Mouse (Mus musculus) A20 (cell line): ENCODE measurements at regions not wholly inside any gene's neighbourhood (a gene's known extent, or its start where the extent isn't known, plus 50 kb on each side); places are given as distances from the start of the nearest gene placed in this dataset.

Experiments
- DNase-seq: peaks from one replicate; pipeline ENCODE4 v3.0.0-alpha.2; 2011; ENCODE audit warnings: low read depth, low spot score

- no peak for DNase-seq
Observed at GRCm38 (mm10) chr12:27062511-27063264, 279.7 kb downstream of the Sox11 start.

- DNase-seq: no peak
Observed at GRCm38 (mm10) chr12:27062061-27062461, 280.3 kb downstream of the Sox11 start.

DNA sequence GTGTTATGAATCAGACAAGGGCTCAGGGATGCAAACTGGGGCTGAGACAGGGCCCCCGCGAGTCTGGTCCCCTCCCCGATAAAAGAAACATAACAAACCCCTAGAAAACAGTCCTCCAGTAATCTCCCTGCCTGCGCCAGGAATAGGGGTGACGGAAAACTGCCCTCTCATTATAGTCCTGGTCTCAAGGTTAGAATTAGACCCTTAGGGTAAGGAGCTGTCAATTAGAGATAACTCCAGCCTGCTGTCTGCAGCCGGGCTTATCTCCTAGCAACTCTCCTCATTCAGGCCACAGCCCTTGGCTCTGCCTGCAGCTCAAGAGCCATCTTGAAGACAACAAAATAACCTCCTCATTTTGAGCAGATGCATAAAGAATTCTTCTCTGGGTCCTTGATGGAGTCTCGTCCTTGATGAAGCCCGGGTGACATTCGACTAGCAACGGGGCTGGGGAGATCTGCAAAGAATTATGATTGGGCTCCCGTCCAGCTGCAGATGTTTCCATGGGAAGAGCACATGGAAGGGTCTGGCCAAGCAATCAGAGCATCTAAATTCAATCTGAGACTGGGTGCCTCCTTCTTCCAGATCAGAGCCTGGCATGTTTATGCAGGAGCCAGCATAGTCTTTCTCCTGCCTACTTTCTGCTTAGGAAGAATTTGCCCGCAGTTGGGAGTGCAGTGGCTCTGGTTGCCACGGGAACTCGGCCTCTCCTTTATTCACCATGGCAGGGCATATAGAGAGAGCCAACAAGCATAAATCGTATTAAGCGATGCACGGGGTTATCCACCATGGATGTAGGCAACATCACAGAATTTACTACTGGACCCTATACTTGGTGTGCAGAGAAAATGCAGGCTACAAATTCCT is 281.2 kb downstream of the Sox11 start:
- no peak for DNase-seq

DNA sequence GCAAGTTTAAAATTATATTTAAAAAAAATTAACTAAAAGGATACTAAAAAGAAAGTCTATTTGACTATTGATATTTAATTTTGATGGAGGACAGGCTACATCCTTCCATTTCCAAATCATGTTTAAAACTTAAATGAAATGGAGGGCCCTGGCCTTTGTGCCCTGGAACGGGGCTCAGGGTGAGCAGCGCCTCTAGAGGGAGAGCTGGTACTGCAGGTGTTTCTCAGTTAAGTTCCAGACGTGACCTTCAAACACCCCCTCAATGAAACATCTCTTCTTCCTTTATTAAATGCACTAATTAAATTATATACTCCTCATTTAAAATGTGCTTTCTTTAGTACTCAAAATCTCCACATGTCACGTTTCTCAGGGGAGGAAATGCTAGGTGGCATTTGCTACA is 282.5 kb downstream of the Sox11 start:
- no peak for DNase-seq

DNA sequence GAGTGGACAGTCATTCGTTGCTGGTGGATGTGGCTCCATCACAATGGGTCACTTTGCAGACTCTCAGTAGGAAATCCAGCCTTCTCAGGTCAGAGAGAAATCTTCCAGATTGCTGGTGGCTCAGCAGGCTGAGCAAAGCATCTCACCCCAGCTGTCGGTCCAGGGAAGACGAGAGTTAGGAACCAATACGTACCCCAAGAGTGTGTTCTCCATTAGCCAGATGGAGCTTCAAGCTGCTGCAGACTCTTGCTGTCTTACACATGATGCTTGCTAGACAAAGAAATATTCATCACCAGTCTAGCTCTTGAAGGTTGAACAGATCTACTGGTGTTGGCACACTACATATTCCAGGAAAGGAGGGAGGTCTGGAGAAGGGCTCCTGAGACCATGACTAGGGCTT is 288.0 kb downstream of the Sox11 start:
- no peak for DNase-seq

DNA sequence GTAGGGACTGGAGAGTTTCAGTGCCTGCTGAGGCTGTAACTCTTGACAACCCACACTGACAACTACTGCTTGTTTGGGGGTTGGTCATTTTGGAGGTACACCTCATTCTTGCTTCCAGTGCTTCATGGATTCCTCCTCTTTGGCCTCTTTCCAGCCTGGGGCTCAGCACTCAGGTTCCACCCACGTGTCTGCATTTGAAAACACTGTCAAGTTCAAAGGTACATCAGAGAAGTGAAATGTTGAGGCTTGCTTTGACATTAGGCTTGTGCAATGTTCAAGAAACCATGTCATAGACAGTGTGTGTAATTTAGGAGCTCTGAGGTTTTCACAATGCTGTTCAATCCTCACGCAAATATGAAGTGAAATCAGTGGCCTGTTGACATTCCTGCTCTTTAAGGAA is 304.5 kb downstream of the Sox11 start:
- no peak for DNase-seq

DNA sequence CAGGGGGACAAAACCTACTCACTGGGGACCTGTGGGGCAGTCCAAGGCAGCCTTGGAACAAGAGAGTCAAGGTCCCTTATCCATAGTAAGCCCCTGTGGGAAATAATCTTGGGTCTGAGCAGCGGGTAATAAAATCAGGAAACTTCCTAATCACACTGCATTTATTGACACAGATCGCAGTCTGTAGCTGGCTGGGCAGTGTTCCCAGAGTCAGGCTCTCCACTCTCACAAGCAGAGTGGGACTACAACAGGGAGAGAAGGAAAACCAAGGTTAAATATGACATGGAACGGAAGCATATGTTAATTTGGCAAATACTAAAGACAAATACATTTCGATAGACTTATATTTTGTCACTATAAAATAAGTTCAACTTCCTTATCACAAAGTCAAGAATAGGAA is 322.6 kb downstream of the Sox11 start:
- no peak for DNase-seq

DNA sequence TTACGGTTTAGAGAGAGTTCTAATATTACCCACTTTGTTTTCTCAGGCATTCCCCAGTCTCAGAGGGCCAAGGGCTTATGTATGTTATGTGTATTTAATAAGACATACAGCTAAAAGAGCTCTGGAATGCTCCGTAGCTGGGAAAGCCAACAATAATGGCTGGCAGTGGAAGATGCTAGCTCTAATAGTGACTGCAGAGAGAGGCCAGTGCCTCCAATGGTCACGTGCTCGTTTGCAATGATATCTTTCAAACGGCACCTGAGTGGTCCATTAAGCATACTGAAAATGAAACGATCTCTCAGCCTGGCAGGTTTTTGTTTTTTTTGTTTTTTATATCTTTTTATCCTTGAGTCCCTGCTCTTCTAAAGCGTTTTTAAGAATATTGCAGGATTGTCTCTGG is 324.0 kb downstream of the Sox11 start:
- no peak for DNase-seq

DNA sequence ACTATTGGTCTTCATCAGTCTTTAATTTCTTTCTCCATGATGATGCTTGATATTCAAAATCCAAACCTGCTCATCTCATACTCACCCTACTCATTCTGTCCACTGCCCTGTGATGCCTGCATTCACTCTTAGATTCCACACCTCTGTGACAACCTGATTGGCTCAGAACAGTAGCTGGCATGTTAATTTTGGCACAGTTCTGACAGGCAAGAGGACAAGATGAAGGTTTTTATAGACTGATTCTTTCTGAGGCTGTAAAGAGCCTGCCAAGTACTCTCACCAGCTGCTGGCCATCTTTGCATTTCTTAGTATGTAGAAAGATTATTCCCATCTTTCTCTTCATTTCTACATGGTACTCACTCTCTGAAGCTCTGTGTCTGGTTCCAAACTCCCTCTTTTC is 343.1 kb downstream of the Sox11 start:
- no peak for DNase-seq

GRCm38 (mm10) chr12:26976284-26977065 is 365.9 kb downstream of the Sox11 start:
- DNase-seq: no peak

DNA sequence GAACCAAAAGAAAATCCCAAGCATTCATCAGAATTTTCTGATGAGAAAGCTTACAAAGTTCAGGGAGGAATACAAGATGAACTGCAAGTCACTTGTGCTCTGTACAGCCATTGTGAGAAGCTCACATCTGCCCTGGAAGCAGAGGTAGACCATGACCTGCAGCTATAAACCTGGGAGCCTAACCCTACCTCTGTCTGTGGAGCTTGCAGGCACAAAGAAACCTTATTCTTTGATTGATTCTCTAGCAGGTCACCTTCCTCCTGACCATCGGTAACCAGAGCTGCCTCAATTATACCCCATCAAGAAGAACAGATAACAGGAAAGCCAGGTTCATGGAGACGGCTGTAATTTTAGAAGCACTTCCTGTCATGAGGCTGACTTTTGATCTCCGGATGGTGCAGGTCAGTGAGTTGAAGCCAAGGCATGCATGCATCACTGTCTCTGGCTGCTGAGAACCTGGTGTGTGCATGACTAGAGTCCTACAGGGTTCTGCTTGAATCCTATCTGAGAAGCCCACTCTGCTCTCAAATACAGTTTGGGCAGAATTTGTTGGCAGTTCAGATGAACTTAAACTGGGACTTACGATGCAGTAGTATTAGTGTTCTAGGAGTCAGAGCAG is 369.8 kb downstream of the Sox11 start:
- no peak for DNase-seq

- DNase-seq: no peak
Observed at GRCm38 (mm10) chr12:26967018-26967737, 375.2 kb downstream of the Sox11 start.

DNA sequence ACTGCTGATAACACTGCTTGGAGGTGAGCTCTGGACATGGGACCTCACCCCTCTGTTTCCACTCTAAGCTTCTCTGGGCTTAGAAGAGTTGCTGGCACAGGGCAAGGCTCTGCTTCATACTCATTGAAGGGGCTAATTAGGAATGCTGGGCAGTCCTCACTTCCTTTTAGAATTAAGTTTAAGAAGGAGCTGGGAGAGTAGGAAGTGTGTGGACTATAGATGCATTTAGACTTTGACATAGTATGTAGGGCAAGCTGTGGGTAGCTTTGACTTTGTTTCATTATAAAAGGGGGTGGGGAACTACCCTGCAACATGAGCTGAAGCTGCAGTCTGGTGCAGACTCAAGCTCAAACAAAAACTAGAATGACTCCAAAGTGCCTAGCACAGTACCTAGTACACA is 378.5 kb downstream of the Sox11 start:
- no peak for DNase-seq

DNA sequence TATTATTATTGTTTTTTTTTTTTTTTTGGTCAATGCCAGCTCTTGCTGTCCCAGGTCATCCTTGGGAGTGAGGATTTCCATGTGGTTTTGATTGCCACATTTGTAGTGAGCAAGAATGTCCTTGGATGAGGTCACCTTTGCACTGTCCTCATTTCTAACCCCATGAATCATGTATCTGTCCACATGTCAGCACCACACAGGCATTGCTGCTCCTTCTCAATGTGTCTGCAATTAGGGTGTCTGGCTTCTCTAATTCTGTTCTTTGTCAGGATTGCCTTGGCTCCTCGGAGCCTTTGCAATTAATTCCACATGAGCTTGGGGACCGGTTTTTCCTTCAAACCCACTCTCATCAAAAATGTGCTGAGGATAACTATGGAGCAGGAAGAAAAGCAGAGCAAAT is 402.5 kb downstream of the Sox11 start:
- no peak for DNase-seq

- DNase-seq: no peak
Observed at GRCm38 (mm10) chr12:26937836-26938235, 404.5 kb downstream of the Sox11 start.

GRCm38 (mm10) chr12:26936696-26937458 is 405.5 kb downstream of the Sox11 start:
- DNase-seq: no peak

- DNase-seq: no peak
Observed at GRCm38 (mm10) chr12:26930155-26930867, 412.1 kb downstream of the Sox11 start.

GRCm38 (mm10) chr12:26906126-26906525 is 436.2 kb downstream of the Sox11 start:
- DNase-seq: no peak

GRCm38 (mm10) chr12:26903894-26904272 is 434.9 kb downstream of the Cmpk2 start:
- DNase-seq: no peak
